Mouse (Mus musculus): ENCODE data around the gene Map4k4.

Map4k4 gene

GRCm38 (mm10) chr1:40000899-40001298, 100.2 kb downstream of the Map4k4 start:
- no peak for DNase-seq (ENCODE audit: low spot score)

GRCm38 (mm10) chr1:40002129-40002727, 101.5 kb downstream of the Map4k4 start:
- no peak for DNase-seq (ENCODE audit: low spot score)

GRCm38 (mm10) chr1:40006043-40006651, 105.4 kb downstream of the Map4k4 start:
- no peak for DNase-seq (ENCODE audit: low spot score)

DNA sequence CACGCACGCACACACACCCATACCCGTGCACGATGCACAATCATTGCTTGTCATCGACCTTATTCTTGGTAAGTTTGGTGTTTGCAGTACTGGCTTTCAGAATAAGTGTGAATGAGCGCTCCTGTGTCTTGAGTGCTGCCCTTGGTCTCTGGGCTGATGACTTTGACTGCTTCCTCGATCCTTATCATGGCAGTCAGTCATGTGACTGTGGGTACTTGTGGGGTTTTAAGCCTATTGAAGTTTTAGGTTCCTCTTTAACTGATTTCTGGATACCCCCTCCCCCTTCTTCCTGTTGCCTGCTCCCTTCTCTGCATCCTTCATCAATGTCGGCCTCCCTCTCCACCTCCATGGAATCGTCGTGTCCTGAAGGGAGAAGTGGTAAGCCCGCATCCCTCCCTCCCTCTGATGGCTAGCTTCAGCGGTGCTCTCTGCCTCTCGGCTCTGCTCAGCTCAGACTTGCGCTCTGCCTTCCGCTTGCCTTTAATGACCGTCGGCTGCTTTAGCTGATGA, 107.3 kb downstream of the Map4k4 start:
- no peak for DNase-seq (ENCODE audit: low spot score)

DNA sequence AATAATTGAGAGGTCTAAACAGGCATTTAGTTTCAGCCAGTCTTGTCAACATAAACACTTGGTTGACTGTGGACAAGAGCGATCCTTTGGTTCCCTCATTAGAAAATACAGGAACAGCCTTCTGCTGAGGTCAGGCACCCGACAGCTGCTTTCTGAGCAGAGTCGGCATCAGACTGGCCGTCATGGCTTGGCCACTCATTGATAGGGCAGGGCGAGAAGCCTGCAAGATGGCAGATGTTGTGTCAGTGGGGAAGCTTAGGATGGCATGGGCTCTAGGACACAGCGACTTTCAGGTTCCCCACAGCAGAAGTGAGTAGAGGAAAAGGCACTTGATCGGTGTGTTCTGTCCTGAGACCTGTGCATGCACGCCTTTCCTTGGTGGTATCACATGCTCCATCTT, 112.0 kb downstream of the Map4k4 start:
- DNase-seq (ENCODE audit: low spot score), result no peak

DNA sequence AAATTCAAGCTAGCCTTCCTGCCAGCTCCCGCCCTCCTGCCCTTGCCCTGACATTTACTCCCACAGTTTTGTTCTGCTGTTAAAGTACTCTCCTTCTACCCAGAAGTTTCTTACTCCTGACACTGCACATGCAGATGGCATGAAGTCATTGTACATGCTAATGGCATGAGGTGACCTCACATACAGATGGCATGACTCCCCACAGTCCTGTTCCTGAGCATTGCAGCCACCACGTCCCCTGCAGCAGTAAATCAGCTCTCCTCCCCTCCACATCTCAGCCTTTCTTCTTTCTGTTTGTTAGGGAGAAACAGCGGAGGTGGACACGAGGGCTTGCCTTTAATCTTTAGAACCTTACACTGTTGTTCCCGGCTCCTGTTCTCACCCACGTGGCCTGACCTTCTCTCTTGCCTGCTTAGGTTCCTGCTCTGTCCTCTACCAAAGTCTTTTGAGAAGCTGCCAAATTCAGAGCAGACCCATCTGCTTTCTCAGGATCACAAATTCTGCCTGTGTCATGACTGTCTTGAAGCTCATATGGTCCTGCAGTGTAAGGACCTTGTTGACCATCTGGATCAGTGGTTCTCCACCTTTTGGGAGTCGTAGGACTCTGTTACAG, 114.5 kb downstream of the Map4k4 start:
- no peak for DNase-seq (ENCODE audit: low spot score)

DNA sequence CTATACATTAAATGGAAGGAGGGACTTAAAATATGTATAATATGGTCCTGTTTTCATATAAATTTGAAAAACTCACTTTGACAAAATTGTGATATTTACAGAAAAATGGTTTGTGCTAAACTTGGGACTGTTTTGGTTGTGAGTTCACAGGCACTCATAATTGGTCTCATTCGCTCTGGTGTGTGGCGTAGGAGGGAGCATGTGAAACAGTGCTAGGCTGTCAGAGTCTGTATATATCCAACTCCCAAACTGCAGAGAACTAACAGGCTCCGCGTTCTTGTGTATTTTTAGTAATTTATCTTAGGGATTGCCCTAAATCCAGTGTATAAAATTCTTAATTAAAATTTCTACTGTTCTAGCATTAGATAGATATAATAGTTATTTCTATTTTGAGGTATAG, 120.9 kb downstream of the Map4k4 start:
- no peak for DNase-seq (ENCODE audit: low spot score)

GRCm38 (mm10) chr1:40022472-40023135, 121.9 kb downstream of the Map4k4 start:
- no peak for DNase-seq (ENCODE audit: low spot score)

DNA sequence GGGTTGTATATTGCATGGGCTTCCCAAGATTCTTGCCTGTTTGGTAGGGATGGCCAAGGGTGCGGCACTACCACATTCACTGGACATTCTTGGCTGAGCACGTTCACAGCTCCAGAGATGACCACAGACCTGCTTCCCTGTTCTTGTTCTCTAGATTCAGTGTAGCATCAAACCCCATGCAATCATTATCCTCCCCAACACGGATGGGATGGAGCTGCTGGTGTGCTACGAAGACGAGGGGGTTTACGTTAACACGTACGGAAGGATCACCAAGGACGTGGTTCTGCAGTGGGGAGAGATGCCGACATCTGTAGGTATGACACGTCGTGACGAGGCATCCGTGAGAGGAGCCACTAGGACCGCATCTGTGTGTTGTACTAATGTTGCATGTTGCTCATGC, 122.5 kb downstream of the Map4k4 start:
- no peak for DNase-seq (ENCODE audit: low spot score)

DNA sequence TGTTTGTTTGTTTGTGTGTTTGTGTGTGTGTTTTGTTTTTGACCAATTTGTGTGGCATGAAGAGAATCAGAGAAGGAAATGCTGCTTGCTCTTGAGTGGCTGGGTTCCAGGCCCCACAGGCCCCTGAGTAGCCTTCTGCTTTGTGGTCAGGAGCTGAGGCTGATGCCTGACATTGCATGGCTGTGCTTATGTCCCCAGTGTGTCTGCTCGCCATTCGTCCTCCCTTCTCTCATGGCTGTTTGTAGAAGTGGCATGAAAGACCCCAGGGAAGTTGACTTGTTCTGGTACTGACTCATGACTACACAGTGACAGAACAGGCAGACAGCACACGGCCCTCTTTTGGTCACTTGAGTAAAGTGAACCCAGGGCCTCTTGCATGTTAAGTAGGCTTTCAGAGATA, 123.0 kb downstream of the Map4k4 start:
- DNase-seq (ENCODE audit: low spot score), result no peak

- no peak for DNase-seq (ENCODE audit: low spot score)
Measured at GRCm38 (mm10) chr1:40024554-40025320, 124.0 kb downstream of the Map4k4 start.

DNA sequence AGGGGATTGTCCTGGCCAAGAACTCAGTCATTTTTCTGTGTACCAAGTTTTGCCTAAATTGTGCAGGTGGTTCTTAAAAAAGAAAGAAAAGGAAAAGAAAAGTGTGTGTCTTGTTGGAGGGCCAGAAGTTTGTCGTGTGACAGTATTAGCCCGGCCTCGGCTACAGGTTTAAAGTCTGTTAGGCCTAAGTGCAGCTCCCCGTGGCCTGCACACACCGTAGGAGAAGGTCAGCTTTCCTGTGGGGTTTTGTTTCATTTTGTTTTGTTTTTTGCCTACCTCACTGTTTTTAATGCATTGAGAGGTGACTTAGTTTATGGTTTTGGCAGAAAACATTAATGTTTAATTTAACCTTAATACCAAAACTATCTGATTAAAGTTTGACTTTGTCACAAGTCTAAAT, 124.7 kb downstream of the Map4k4 start:
- no peak for DNase-seq (ENCODE audit: low spot score)

DNA sequence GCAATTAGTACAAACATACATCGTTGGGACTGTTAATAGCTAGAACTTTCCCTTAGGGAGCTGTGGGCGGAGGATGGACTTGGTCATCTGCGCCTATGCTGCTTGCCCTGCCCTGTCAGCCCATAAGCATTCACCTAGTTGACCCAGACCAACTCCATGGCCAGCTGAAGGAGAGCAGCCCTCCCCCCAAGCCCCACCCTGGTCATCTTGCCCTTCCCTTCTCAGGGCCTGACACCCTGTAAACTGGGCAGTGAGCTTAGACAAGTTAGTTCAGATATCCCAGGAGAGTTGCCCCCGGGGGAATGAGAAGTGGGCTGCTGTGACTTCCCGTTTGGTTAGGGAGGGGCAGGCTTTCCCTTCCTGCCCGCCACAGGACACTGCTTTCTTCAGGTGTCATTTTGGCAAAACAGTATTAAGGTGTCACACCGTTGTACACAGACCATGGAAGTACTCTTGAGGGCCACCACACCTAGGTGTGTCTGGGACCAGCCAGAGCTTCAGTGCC, 126.5 kb downstream of the Map4k4 start:
- DNase-seq (ENCODE audit: low spot score), result no peak

GRCm38 (mm10) chr1:40028207-40028998, 127.7 kb downstream of the Map4k4 start:
- no peak for DNase-seq (ENCODE audit: low spot score)

DNA sequence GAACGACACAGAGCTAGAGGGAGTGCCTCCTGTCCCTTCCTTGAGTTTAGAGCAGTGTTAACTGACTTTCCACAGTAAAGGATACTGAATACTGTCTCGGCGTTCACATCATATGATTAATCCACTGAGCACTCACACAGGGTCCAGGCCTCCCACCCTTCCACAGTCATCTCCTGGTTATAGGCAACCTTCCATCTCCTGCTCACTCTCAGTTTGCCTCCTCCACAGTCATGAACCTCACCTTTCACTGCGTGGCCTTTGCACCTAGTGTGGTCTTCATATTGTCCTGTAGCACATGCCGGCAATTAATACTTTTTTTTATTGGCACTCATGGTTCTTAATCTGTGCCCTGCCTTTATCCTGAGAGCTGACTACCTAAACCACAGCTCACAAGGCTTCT, 128.9 kb downstream of the Map4k4 start:
- DNase-seq (ENCODE audit: low spot score), result no peak

- DNase-seq (ENCODE audit: low spot score), result no peak
Measured at GRCm38 (mm10) chr1:40030287-40030975, 129.7 kb downstream of the Map4k4 start.

DNA sequence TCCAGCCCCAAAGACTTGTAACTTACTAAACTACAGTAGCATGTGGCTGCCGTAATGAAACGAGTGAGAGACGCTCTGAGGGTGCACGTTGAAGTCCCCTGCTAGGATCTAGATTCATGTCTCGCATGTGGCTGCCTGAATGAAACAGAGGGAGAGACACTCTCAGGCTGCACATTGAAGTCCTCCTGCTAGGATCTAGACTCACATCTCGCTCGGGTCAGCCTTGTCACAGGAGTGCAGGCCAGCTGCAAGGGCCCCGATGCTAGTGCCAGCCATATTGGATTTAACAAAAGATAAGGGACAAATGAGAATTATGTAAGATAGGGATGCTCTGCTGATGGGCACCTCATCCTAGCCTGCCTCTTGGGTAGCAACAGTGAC, 130.3 kb downstream of the Map4k4 start:
- no peak for DNase-seq (ENCODE audit: low spot score)

DNA sequence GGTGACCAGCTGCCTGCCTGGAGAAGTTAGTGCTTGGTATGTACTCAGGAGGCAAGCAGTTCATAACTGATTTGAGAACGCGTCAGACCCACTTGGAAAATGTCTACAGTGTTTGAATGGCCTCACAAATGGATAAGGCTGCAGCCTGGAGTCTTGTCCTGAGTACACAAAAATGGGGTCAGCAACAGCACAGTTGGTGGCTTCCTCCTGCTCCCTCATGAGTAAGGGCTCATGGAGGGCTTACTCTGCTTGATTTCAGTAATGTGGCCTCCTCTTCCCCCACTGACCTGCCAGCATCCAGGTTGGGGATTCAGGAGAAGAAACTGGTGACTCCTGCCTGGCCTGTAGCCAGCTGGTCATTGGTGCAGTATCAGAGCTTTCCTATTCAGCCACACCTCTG, 130.9 kb downstream of the Map4k4 start:
- no peak for DNase-seq (ENCODE audit: low spot score)

DNA sequence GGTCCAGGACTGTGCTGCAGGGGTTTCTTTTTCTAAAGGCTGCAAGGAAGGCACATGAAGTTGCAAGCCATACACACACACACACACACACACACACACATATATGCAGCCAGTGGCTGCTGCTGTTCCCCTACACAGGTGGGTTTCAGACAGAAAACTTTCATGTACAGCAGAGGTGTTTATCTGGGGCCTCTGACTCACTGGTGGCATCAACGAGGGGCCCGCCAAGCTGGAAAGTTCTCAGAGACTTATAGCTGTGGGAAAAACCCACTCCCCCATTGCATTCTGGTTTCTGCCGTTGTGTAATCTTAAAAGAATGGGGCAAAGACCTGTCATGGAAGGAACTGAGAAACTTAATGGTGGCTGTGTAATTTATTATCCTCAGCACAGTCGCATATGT, 132.6 kb downstream of the Map4k4 start:
- no peak for DNase-seq (ENCODE audit: low spot score)

GRCm38 (mm10) chr1:40033743-40034420, 133.2 kb downstream of the Map4k4 start:
- DNase-seq (ENCODE audit: low spot score), result no peak
